Mouse (Mus musculus) neural tube, embryonic 15.5 days (tissue): Measurements from ENCODE around the gene Vmn1r40. TPM values are rescaled to one million over a fixed set of nuclear protein-coding genes. Genes with fewer than 3 reads are reported as not detected.

Experiments used
- ATAC-seq: fragments of 200-750 bp; cut with Nextera tagmentation; 2 replicates; pipeline ENCODE4 v1.8.0; 2017; ENCODE audit warnings: mild to moderate bottlenecking, moderate TSS enrichment, moderate library complexity; ENCODE audit not compliant: low FRiP score
- H3K27ac ChIP-seq: fragments of 300-500 bp; sonication (generic); replicated peaks from 2 replicates; pipeline ENCODE4 v1.5.1; 2015; ENCODE audit warnings: mild to moderate bottlenecking, inconsistent platforms
- H3K27me3 ChIP-seq: fragments of 300-500 bp; sonication (generic); replicated peaks from 2 replicates; pipeline ENCODE4 v1.6.1; 2015; ENCODE audit warnings: inconsistent platforms
- H3K36me3 ChIP-seq: fragments of 300-500 bp; sonication (generic); 2 replicates; pipeline ENCODE4 v1.6.1; 2015; ENCODE audit warnings: inconsistent platforms
- H3K4me1 ChIP-seq: fragments of 300-500 bp; sonication (generic); 2 replicates; pipeline ENCODE4 v1.6.1; 2015; ENCODE audit warnings: inconsistent platforms
- H3K4me2 ChIP-seq: fragments of 300-500 bp; sonication (generic); 2 replicates; pipeline ENCODE4 v1.6.1; 2015; ENCODE audit warnings: inconsistent platforms, mild to moderate bottlenecking, moderate library complexity
- H3K4me3 ChIP-seq: fragments of 300-500 bp; sonication (generic); replicated peaks from 2 replicates; pipeline ENCODE4 v1.5.1; 2015; ENCODE audit warnings: mild to moderate bottlenecking, inconsistent platforms
- H3K9ac ChIP-seq: fragments of 300-500 bp; sonication (generic); replicated peaks from 2 replicates; pipeline ENCODE4 v1.6.1; 2015; ENCODE audit warnings: mild to moderate bottlenecking, inconsistent platforms
- H3K9me3 ChIP-seq: fragments of 300-500 bp; sonication (generic); replicated peaks from 2 replicates; pipeline ENCODE4 v1.6.1; 2016; ENCODE audit warnings: inconsistent platforms
- WGBS: fragments of 180-500 bp; shearing (Covaris S2); methylation state at CpG from one replicate; pipeline ENCODE4 v1.1.7; 2015; ENCODE audit warnings: mixed read lengths; 5-methylcytosine and 5-hydroxymethylcytosine counted together
- polyA plus RNA-seq: library from polyadenylated mRNA; unstranded; fragments of >200 nt; fragmentation: Nextera tagmentation; extraction: Ambion mirVana; gene quantifications from 2 replicates; pipeline ENCODE4 v1.2.1, GENCODE M21; 2015

Gene Vmn1r40
- polyA plus RNA-seq: not detected in 2 replicates

DNA sequence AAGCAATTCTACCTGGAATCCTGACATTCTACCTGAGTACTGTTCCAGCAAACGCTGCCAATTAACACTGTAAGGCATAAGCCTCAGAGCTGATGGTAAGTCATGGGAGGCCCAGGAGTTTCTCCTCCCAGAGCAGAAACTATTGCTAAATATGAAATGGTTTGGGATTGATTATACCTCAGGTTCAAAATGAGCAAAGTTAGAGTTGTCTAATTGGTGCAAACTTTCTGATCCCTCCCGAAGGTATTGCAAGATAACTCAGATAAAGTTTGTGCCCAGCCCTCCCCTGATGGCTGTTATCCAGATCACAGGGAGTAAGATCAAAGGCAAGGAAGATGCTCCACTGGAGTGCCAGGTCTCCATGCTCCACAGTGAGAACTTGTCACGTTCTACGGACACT is at the start of gene Vmn1r40:
Gene Vmn1r40 (plus strand): TSS at position 301 of the 400 bp plus-strand sequence.
- no peaks in the 10 kb centered on the region for H3K4me1 ChIP-seq
- no peak within 1 kb of the TSS for H3K27ac ChIP-seq
- 84% methylated on average over 4 of the region's 4 CpGs for WGBS
- H3K27me3 ChIP-seq: no peaks in the 10 kb centered on the region
- no peak within 1 kb of the TSS for H3K9ac ChIP-seq
- no peaks in the 10 kb centered on the region for H3K9me3 ChIP-seq
- H3K4me3 ChIP-seq: no peak within 1 kb of the TSS
- no peak within 1 kb of the TSS for H3K4me2 ChIP-seq
- no peaks in the 10 kb centered on the region for H3K36me3 ChIP-seq
- ATAC-seq: no peak

DNA sequence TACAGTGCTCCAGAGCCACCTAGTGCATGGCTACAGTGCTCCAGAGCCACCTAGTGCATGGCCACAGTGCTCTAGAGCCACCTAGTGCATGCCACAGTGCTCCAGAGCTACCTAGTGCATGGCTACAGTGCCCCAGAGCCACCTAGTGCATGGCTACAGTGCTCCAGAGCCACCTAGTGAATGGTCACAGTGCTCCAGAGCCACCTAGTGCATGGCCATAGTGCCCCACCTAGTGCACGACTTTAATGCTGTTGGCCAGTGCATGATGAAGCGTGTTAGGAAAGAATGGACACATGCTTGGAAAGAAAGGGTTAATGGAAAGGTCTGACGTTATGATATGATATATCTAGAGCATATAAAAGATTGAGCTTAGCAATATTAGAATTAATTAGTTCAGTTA is 49.0 kb upstream of the Vmn1r40 start:
- Histone ChIP-seq H3K27me3 (no peaks in the 10 kb centered on the region), H3K9me3 (no peaks in the 10 kb centered on the region), H3K4me1 (no peaks in the 10 kb centered on the region), H3K4me2 (no peak overlapping the region), H3K4me3 (no peak overlapping the region), H3K36me3 (peaks cover 10% of the 10 kb centered on the region), H3K9ac (no peak overlapping the region), H3K27ac (no peak overlapping the region)
- ATAC-seq: no peak
- WGBS: 85% methylated on average over 3 of the region's 3 CpGs

DNA sequence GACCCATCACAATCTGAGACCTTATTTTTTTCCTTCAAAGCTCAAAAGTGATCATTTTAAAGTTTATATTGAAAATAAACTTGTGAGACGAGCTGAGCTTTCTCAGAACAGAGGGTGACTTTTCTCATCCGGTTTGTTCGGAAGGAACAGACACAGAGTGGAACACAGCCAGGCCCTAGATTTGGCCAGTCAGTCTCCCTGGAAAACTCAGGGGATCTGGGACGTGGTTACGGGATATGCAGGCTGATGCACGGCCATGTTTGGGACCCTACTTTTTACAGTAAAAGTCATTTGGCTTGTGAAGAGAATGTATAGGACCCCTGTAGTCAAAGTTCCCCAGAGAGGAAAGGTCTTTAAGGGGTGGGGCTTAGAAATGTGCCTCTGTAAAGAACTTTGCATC is 48.4 kb upstream of the Vmn1r40 start:
- H3K9me3 ChIP-seq: no peaks in the 10 kb centered on the region
- no peak overlapping the region for H3K27ac ChIP-seq
- no peak overlapping the region for H3K4me3 ChIP-seq
- peaks cover 13% of the 10 kb centered on the region for H3K36me3 ChIP-seq
- H3K4me2 ChIP-seq: no peak overlapping the region
- H3K9ac ChIP-seq: no peak overlapping the region
- ATAC-seq: no peak
- 89% methylated on average over 6 of the region's 6 CpGs for WGBS
- no peaks in the 10 kb centered on the region for H3K4me1 ChIP-seq
- H3K27me3 ChIP-seq: no peaks in the 10 kb centered on the region

DNA sequence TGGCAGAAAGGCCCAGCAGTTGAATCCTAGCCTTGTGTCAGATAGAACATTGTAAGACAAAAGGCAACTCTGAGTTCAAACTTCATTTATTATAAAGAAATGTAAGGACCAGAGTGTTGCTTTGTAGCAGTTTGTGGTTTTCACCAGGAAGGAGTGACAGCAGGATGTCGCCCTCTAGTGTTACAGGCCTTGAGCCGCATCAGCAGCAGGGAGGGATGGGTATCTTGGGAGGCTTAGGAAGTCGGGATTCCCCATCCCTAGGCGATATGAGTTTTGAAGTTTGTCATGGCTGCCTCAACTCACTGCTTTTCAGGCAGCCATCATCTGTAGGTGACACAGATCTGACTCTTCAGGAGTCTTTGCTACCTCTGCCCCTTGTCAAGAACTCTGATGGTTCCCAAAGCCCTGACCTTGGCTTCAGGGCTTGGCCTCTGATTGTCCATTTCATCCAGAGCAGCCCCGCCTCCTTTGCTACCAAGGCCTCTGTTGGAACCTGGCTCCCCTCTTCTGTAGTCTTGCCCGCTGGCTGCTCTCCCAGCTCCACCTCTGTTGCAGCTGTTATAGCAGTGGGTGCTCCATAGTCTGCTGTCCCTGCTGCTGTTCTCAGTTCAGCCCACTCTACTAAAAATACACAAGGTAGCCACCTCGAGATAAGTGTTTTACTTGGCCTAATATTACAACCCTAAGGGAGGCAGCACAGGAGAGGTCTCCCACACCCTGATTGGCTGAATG is 47.5 kb upstream of the Vmn1r40 start:
- 43% methylated on average over 7 of the region's 7 CpGs for WGBS
- no peak for ATAC-seq
- no peak overlapping the region for H3K9ac ChIP-seq

DNA sequence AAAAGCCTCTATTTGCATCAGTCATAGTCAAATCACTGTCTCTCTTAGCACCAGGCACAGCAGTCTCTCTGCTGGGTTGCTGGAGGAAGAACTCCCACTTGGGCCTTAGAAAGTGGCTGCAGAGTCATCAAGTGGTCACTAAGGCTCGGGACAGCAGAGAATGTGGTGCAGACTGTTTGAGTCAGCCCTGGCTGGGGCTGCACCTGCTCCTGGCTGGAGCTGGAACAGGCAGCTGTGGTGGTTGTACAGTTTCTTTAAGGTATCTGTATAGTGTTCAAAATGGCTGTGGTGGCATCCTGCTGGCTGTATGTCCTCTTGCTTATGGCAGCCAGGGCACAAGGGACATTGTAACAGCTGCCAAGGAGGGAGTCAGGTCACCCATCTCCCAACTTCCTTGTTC is 46.9 kb upstream of the Vmn1r40 start:
- H3K27ac ChIP-seq: no peak overlapping the region
- H3K4me2 ChIP-seq: no peak overlapping the region
- ATAC-seq: no peak
- no peak overlapping the region for H3K9ac ChIP-seq
- H3K4me3 ChIP-seq: no peak overlapping the region
- no peaks in the 10 kb centered on the region for H3K9me3 ChIP-seq
- no peaks in the 10 kb centered on the region for H3K27me3 ChIP-seq
- 56% methylated on average over 1 of the region's 1 CpGs for WGBS
- H3K4me1 ChIP-seq: no peaks in the 10 kb centered on the region
- H3K36me3 ChIP-seq: peaks cover 20% of the 10 kb centered on the region

More for the DNA sequence above, 47.5 kb upstream of the Vmn1r40 start:
- H3K4me2 ChIP-seq: no peak overlapping the region
- H3K27ac ChIP-seq: no peak overlapping the region
- H3K27me3 ChIP-seq: no peaks in the 10 kb centered on the region
- H3K4me3 ChIP-seq: no peak overlapping the region
- H3K9me3 ChIP-seq: no peaks in the 10 kb centered on the region
- H3K4me1 ChIP-seq: no peaks in the 10 kb centered on the region
- H3K36me3 ChIP-seq: peaks cover 17% of the 10 kb centered on the region

DNA sequence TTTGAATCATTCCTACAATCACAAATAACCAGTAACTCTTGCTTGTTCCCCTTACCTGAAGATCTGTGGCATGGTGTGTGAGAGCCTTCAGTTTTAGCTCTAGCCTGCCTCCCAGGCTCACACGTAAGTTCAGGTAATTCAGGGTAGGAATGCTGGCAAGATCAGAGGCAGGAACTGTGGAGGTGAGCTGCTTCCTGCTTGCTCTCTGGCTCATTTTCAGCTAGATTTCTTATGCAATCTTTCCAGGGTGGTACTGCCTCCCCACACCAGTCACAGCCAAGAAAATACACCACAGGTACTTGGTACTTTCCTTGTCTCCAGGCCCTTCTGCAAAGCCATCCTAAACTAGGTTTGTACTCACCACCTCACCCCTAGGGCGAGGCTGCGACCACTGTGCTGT is 44.8 kb upstream of the Vmn1r40 start:
- Histone ChIP-seq H3K4me2 (no peak overlapping the region), H3K36me3 (0 out of 2 replicates have a peak, but pooled peaks cover 13% of the 10 kb centered on the region), H3K27me3 (no peaks in the 10 kb centered on the region), H3K4me1 (no peaks in the 10 kb centered on the region), H3K4me3 (no peak overlapping the region), H3K27ac (no peak overlapping the region), H3K9ac (no peak overlapping the region), H3K9me3 (no peaks in the 10 kb centered on the region)
- no peak for ATAC-seq
- WGBS: 81% methylated on average over 3 of the region's 3 CpGs

DNA sequence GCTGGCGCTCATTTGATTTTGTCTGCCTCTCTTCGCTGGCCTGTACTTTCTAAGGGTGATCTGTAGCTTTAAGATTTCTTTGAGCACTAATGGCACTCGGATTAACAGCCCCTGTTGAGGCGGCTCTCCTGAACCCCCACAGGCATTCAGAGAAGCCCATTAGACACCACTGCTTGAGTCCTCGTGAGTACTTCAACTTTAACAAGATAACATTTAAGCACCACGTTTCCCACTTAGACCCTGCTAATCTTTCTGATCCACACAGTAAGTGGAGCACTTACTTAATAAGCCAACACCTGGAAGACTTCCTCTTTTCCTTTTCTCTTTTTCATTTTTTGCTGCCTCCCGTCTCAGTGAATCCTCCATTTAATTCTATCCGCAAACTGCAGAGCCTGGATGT is 42.2 kb upstream of the Vmn1r40 start:
- Histone ChIP-seq H3K36me3 (0 out of 2 replicates have a peak, but pooled peaks cover 13% of the 10 kb centered on the region), H3K4me1 (no peaks in the 10 kb centered on the region), H3K27me3 (no peaks in the 10 kb centered on the region), H3K4me2 (no peak overlapping the region), H3K9me3 (no peaks in the 10 kb centered on the region), H3K27ac (no peak overlapping the region), H3K9ac (no peak overlapping the region), H3K4me3 (no peak overlapping the region)
- ATAC-seq: no peak
- 58% methylated on average over 8 of the region's 8 CpGs for WGBS

DNA sequence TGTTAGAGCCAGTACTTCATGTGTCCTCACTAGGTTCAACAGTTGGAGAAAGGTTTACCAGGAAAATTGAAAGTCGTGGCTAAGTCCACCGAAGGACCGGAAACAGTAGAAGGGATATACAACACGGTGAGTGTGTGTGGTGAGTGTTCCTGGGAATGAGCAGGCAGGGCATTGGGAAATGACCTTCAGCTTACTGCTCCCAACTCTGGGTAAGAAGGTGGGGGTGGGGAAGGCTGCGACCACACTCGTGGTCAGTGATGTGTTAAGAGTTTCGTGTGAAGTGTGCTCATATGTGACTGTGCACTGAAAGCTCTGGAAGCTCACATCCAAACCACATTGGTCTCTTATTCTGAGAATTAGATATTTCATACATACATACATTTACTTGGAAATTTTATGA is 41.7 kb upstream of the Vmn1r40 start:
- Histone ChIP-seq H3K36me3 (0 out of 2 replicates have a peak, but pooled peaks cover 13% of the 10 kb centered on the region), H3K4me3 (no peak overlapping the region), H3K27ac (no peak overlapping the region), H3K4me1 (no peaks in the 10 kb centered on the region), H3K9me3 (no peaks in the 10 kb centered on the region), H3K27me3 (no peaks in the 10 kb centered on the region), H3K9ac (no peak overlapping the region), H3K4me2 (no peak overlapping the region)
- 85% methylated on average over 7 of the region's 7 CpGs for WGBS
- no peak for ATAC-seq

DNA sequence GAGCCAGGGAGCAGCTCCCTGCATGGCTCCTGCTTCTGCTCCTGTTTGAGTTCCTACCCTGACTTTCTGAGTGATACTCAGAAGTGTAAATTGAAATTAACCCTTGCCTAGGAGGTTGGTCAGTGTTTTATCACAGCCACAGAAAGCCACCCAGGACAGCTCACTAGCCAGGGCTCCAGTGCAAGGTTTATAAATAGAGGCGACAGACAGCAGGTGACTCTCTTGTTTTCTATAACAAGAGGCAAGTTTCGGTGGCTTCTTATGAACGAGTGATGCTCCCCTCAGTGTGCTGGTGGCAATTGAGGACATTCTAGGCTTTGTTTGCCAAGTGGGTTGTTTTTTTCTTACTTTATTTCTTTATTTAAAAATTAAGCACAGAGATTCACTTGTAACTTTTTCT is 40.4 kb upstream of the Vmn1r40 start:
- no peak overlapping the region for H3K9ac ChIP-seq
- H3K36me3 ChIP-seq: 0 out of 2 replicates have a peak, but pooled peaks cover 13% of the 10 kb centered on the region
- WGBS: 85% methylated on average over 3 of the region's 3 CpGs
- H3K4me2 ChIP-seq: no peak overlapping the region
- no peaks in the 10 kb centered on the region for H3K4me1 ChIP-seq
- ATAC-seq: no peak
- H3K9me3 ChIP-seq: no peaks in the 10 kb centered on the region
- H3K27ac ChIP-seq: no peak overlapping the region
- H3K27me3 ChIP-seq: no peaks in the 10 kb centered on the region
- no peak overlapping the region for H3K4me3 ChIP-seq

DNA sequence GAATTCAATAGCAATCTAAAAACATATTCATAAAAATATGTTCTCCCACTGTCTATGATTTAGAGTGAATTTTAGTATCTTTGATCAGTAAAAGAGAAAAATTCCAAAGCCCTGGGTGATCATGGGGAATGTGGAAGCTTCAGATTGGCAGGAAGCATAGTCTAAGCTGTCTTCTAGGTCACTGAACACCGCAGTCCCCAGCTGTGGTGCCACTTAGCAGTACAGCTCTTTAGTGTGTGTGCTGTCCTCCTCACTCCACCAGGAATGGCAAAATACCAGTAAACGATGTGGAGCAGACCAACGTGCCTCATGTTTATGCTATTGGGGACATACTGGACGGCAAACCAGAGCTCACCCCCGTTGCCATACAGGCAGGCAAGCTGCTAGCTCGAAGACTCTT is 37.8 kb upstream of the Vmn1r40 start:
- Histone ChIP-seq H3K4me2 (no peak overlapping the region), H3K4me3 (no peak overlapping the region), H3K4me1 (no peaks in the 10 kb centered on the region), H3K27me3 (no peaks in the 10 kb centered on the region), H3K9me3 (no peaks in the 10 kb centered on the region), H3K36me3 (0 out of 2 replicates have a peak, but pooled peaks cover 6% of the 10 kb centered on the region), H3K9ac (no peak overlapping the region), H3K27ac (no peak overlapping the region)
- no peak for ATAC-seq
- 88% methylated on average over 6 of the region's 6 CpGs for WGBS

DNA sequence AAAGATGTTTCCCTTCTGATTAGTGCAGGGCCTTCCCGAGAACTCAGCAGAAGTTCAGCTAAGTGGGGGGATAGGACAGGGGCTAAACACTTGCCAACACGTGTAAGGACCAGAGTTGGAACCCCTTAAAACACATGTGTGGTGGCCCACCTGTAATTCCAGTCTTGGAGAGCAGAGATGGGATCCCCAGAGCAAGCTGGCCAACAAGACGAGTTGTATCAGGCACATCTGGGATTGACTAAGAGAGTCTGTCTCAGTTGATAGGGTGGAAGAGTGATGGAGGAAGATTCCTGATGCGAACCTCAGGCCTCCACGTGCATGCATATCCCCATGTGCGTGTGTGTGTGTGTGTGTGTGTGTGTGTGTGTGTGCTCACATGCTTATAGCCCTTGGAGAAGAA is 35.9 kb upstream of the Vmn1r40 start:
- no peaks in the 10 kb centered on the region for H3K4me1 ChIP-seq
- H3K27me3 ChIP-seq: no peaks in the 10 kb centered on the region
- WGBS: 88% methylated on average over 6 of the region's 6 CpGs
- ATAC-seq: no peak
- no peak overlapping the region for H3K4me3 ChIP-seq
- H3K4me2 ChIP-seq: no peak overlapping the region
- no peak overlapping the region for H3K27ac ChIP-seq
- no peaks in the 10 kb centered on the region for H3K9me3 ChIP-seq
- H3K9ac ChIP-seq: no peak overlapping the region
- H3K36me3 ChIP-seq: peaks cover 6% of the 10 kb centered on the region; the same call in 1 of the 2 replicates

DNA sequence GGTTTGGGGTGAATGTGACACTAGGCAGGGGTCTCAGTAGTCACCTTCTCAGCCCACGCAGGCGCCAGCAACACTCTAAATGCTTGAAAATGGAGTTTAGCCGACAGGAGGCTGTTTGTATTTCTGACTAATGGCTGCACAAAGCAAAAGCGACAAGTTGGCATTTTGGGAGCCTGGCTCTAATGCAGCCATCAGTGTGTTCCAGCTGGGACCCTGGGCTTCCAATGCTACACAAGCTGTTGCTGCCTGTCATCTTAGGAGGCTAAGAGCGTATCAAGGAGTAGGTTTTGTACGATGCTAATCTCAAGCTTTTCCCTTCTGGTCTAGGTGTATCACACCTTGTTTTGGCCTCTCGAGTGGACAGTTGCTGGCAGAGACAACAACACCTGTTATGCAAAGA is 34.7 kb upstream of the Vmn1r40 start:
- 89% methylated on average over 7 of the region's 7 CpGs for WGBS
- no peak for ATAC-seq

More for the DNA sequence above, 34.7 kb upstream of the Vmn1r40 start:
- Histone ChIP-seq H3K27ac (no peak overlapping the region; the same call in 1 of the 2 replicates), H3K4me1 (no peaks in the 10 kb centered on the region), H3K9me3 (no peaks in the 10 kb centered on the region), H3K27me3 (no peaks in the 10 kb centered on the region), H3K9ac (no peak overlapping the region), H3K4me3 (no peak overlapping the region), H3K4me2 (no peak overlapping the region), H3K36me3 (peaks cover 6% of the 10 kb centered on the region; the same call in 1 of the 2 replicates)
